Mouse (Mus musculus): ENCODE results near the gene Mthfd2l.

Mthfd2l gene

GRCm38 (mm10) chr5:90930971-90931851 lies at the start of gene Mthfd2l:
TSS of gene Mthfd2l (plus strand) at chr5:90931117.
- peak; percentile 92 for DNase-seq

GRCm38 (mm10) chr5:90881682-90882081 lies 49.2 kb upstream of the Mthfd2l start:
- DNase-seq: no peak

GRCm38 (mm10) chr5:90882146-90882545 lies 48.8 kb upstream of the Mthfd2l start:
- DNase-seq: no peak

GRCm38 (mm10) chr5:90884628-90885242 lies 46.2 kb upstream of the Mthfd2l start:
- peak; percentile 54 for DNase-seq

- DNase-seq: no peak
These were observed 42.3 kb upstream of the Mthfd2l start for GRCm38 (mm10) chr5:90888661-90889060.

- DNase-seq: peak; percentile 68
These were observed 40.1 kb upstream of the Mthfd2l start, which contains the start of gene Cxcl1 for GRCm38 (mm10) chr5:90890519-90891463. TSS of gene Cxcl1 (plus strand) at chr5:90891241.

- no peak for DNase-seq
These were observed 39.5 kb upstream of the Mthfd2l start for GRCm38 (mm10) chr5:90891464-90891813.

- DNase-seq: no peak
These were observed 36.7 kb upstream of the Mthfd2l start for GRCm38 (mm10) chr5:90894231-90894630.

GRCm38 (mm10) chr5:90897429-90897828 lies 33.5 kb upstream of the Mthfd2l start:
- no peak for DNase-seq

- no peak for DNase-seq
These were observed 31.6 kb upstream of the Mthfd2l start for GRCm38 (mm10) chr5:90899308-90899707.

- DNase-seq: peak; percentile 76
These were observed 30.8 kb upstream of the Mthfd2l start for GRCm38 (mm10) chr5:90900147-90900546.

- no peak for DNase-seq
These were observed 30.2 kb upstream of the Mthfd2l start for GRCm38 (mm10) chr5:90900688-90901087.

GRCm38 (mm10) chr5:90902380-90903260 lies 28.3 kb upstream of the Mthfd2l start:
- DNase-seq: no peak

- DNase-seq: peak; percentile 10
These were observed 27.4 kb upstream of the Mthfd2l start, which contains the start of gene Cxcl2 for GRCm38 (mm10) chr5:90903339-90904020. TSS of gene Cxcl2 (plus strand) at chr5:90903871.

GRCm38 (mm10) chr5:90908983-90909382 lies 21.9 kb upstream of the Mthfd2l start:
- peak; percentile 67 for DNase-seq

- no peak for DNase-seq
These were observed 11.4 kb upstream of the Mthfd2l start for GRCm38 (mm10) chr5:90919495-90919894.

GRCm38 (mm10) chr5:90922958-90923357 lies 8.0 kb upstream of the Mthfd2l start:
- DNase-seq: no peak

- DNase-seq: peak; percentile 4
These were observed 371 bp upstream of the Mthfd2l start for GRCm38 (mm10) chr5:90930546-90930945.

- DNase-seq: no peak
These were observed 994 bp downstream of the Mthfd2l start for GRCm38 (mm10) chr5:90931911-90932310.

GRCm38 (mm10) chr5:90936706-90937105 lies 5.8 kb downstream of the Mthfd2l start:
- DNase-seq: no peak

- DNase-seq: no peak
These were observed 14.5 kb downstream of the Mthfd2l start for GRCm38 (mm10) chr5:90945453-90945852.
